Mouse (Mus musculus): Measurements from ENCODE around the gene Tmem229b. TPM values are rescaled to one million over a fixed set of nuclear protein-coding genes. Genes with fewer than 3 reads are reported as not detected.
"Not testable (repeated sequence)": the region's sequence is repeated elsewhere in the genome, so short reads cannot be mapped to it uniquely, and the experiment has no call there.

The Tmem229b gene
- polyA plus RNA-seq, 1 experiment, result 0.59 TPM

DNA sequence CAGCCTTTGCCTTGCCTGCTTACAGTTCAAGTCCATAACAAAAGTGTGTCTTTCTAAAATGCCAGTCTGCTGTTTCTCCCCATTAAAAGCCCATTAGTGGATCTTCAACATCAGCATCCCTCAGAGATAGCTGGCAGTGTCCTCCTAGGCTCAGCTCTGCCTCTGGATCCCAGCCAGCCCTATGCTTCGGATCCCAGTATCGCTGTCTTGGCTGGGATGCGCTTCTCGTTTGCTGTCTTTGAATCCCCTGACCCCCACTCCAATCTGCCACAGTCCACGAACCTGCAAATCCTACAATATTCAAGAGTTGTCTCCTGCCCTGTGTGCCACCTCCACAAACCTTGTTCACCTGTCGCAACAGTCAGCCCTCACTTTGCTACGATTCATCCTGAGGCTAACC is 36.7 kb downstream of the Tmem229b start:
- Histone ChIP-seq H3K79me2 (ENCODE audit: control insufficient read depth, insufficient read depth) (no peaks in the 10 kb centered on the region), H3K4me3 (ENCODE audit: insufficient read depth, poor library complexity, severe bottlenecking) (no peak overlapping the region), H3K36me3 (ENCODE audit: control insufficient read depth, insufficient read depth) (no peaks in the 10 kb centered on the region), H3K79me3 (ENCODE audit: low read depth) (no peaks in the 10 kb centered on the region), H3ac (ENCODE audit: control insufficient read depth, insufficient read length, low read depth) (no peak overlapping the region), H3K27me3 (ENCODE audit: control insufficient read depth, insufficient read depth, insufficient read length) (no peaks in the 10 kb centered on the region)
- TF ChIP-seq MYOD1 (IDR thresholded peaks at IDR 0.05; ENCODE audit: control insufficient read depth, insufficient read length, low read depth), result no peak
- TF ChIP-seq CTCF (IDR thresholded peaks at IDR 0.05; ENCODE audit: control insufficient read depth, insufficient read depth, insufficient read length), result no peak
- TF ChIP-seq CEBPB (IDR thresholded peaks at IDR 0.05; ENCODE audit: low read depth), result no peak
- TF ChIP-seq MAX (IDR thresholded peaks at IDR 0.05), result no peak
- no peak for TF ChIP-seq USF1 (IDR thresholded peaks at IDR 0.05; ENCODE audit: low read depth)
- TF ChIP-seq FOSL1 (IDR thresholded peaks at IDR 0.05; ENCODE audit: insufficient read depth, low read length, poor library complexity, severe bottlenecking), result no peak
- no peak for TF ChIP-seq MYOG (IDR thresholded peaks at IDR 0.05; ENCODE audit: control insufficient read depth, extremely low read depth, insufficient read length)

DNA sequence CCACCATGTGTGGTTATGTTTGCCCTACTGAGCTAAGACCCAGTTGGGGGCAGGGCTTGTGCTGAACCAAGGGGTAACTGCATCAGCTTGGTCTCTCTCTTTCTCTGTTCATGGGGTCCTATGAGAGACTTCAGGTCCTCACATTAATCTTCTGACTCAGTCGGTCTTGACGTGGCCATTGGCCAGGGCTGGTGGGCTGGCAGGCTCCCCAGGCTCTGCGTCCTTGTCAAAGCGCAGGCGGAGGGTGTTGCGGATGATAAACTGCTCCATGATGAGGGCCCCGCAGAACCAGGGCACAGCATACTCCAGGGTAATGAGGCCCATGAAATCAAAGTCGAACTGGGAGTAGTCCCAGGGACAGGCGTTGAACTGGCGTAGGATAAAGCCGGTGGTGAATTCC is 42.9 kb downstream of the Tmem229b start:
- not testable (repeated sequence) for H3K4me3 ChIP-seq (ENCODE audit: insufficient read depth, poor library complexity, severe bottlenecking); H3K27me3 ChIP-seq (ENCODE audit: control insufficient read depth, insufficient read depth, insufficient read length); H3K79me3 ChIP-seq (ENCODE audit: low read depth); H3K79me2 ChIP-seq (ENCODE audit: control insufficient read depth, insufficient read depth); H3K36me3 ChIP-seq (ENCODE audit: control insufficient read depth, insufficient read depth); H3ac ChIP-seq (ENCODE audit: control insufficient read depth, insufficient read length, low read depth)

DNA sequence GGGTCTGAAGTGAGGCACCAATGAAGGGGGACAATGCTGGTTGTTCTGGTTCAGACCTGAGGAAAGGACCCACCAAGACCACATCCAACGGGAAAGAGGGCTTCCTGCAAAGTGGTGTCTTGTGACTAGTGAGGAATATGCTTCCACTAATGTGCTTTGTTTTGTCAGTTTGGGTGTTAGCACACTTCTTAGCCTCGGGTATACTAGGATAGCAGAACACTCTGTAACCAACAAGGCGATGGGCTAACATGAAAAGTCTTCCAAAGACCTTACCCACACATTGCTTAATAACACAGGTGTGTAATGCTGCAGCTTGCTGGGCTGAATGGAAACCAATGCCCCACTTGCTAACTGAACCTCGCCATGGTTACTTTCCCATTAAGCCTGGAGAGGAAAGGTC is 51.0 kb downstream of the Tmem229b start:
- no peaks in the 10 kb centered on the region for H3K79me2 ChIP-seq (ENCODE audit: control insufficient read depth, insufficient read depth)
- H3K27me3 ChIP-seq (ENCODE audit: control insufficient read depth, insufficient read depth, insufficient read length), result no peaks in the 10 kb centered on the region
- H3ac ChIP-seq (ENCODE audit: control insufficient read depth, insufficient read length, low read depth), result no peak overlapping the region
- H3K79me3 ChIP-seq (ENCODE audit: low read depth), result no peaks in the 10 kb centered on the region
- no peak for TF ChIP-seq USF1 (IDR thresholded peaks at IDR 0.05; ENCODE audit: low read depth)
- no peak for TF ChIP-seq CEBPB (IDR thresholded peaks at IDR 0.05; ENCODE audit: low read depth)
- no peak for TF ChIP-seq FOSL1 (IDR thresholded peaks at IDR 0.05; ENCODE audit: insufficient read depth, low read length, poor library complexity, severe bottlenecking)
- TF ChIP-seq MAX (IDR thresholded peaks at IDR 0.05), result no peak
- TF ChIP-seq MYOG (IDR thresholded peaks at IDR 0.05; ENCODE audit: control insufficient read depth, extremely low read depth, insufficient read length), result no peak
- TF ChIP-seq CTCF (IDR thresholded peaks at IDR 0.05; ENCODE audit: control insufficient read depth, insufficient read depth, insufficient read length), result no peak
- TF ChIP-seq MYOD1 (IDR thresholded peaks at IDR 0.05; ENCODE audit: control insufficient read depth, insufficient read length, low read depth), result no peak
- no peak overlapping the region for H3K4me3 ChIP-seq (ENCODE audit: insufficient read depth, poor library complexity, severe bottlenecking)
- no peaks in the 10 kb centered on the region for H3K36me3 ChIP-seq (ENCODE audit: control insufficient read depth, insufficient read depth)

DNA sequence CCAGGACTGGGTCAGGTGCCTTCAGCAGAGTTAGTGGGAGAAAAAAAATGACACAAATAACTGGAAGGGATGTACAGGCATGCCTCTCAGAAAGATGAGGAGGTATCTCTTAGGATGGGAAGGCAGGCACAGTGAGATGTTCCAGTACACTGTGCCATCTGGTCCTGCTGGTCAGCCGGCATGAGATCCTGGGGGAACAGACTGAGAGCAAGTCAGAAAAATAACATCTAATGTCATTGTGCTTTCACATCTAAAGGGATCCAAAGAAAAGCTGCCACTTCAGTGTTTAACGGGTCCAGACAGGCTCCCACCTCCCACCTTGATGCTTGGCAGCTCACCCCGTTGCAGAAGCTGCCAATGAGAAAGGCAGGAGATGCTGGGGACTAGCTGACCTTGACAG is 54.9 kb downstream of the Tmem229b start:
- Histone ChIP-seq H3K79me3 (ENCODE audit: low read depth) (no peaks in the 10 kb centered on the region), H3K79me2 (ENCODE audit: control insufficient read depth, insufficient read depth) (no peaks in the 10 kb centered on the region), H3K27me3 (ENCODE audit: control insufficient read depth, insufficient read depth, insufficient read length) (no peaks in the 10 kb centered on the region), H3ac (ENCODE audit: control insufficient read depth, insufficient read length, low read depth) (no peak overlapping the region), H3K36me3 (ENCODE audit: control insufficient read depth, insufficient read depth) (no peaks in the 10 kb centered on the region), H3K4me3 (ENCODE audit: insufficient read depth, poor library complexity, severe bottlenecking) (no peak overlapping the region)
- no peak for TF ChIP-seq USF1 (IDR thresholded peaks at IDR 0.05; ENCODE audit: low read depth)
- no peak for TF ChIP-seq FOSL1 (IDR thresholded peaks at IDR 0.05; ENCODE audit: insufficient read depth, low read length, poor library complexity, severe bottlenecking)
- no peak for TF ChIP-seq MYOD1 (IDR thresholded peaks at IDR 0.05; ENCODE audit: control insufficient read depth, insufficient read length, low read depth)
- no peak for TF ChIP-seq CTCF (IDR thresholded peaks at IDR 0.05; ENCODE audit: control insufficient read depth, insufficient read depth, insufficient read length)
- TF ChIP-seq CEBPB (IDR thresholded peaks at IDR 0.05; ENCODE audit: low read depth), result no peak
- no peak for TF ChIP-seq MAX (IDR thresholded peaks at IDR 0.05)
- TF ChIP-seq MYOG (IDR thresholded peaks at IDR 0.05; ENCODE audit: control insufficient read depth, extremely low read depth, insufficient read length), result no peak

DNA sequence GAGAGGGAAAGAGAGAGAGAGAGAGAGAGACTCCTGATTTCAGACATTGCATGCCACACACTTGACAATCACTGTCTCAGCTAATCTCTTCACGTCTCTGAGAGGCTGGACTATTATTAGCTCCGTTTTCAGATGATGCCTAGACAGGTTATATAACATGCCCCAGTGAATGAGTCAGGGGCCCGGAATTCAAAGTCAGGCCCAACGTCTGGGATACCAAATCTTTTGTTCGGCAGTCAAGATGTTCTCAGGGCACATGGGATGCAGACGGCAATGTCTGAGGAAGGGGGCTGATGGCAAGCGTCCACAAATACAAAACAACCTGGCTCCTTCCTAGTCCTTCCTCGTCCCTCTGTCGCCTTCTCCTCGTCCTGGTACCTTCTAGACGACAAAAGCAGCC is 55.4 kb downstream of the Tmem229b start:
- no peak overlapping the region for H3ac ChIP-seq (ENCODE audit: control insufficient read depth, insufficient read length, low read depth)
- no peaks in the 10 kb centered on the region for H3K36me3 ChIP-seq (ENCODE audit: control insufficient read depth, insufficient read depth)
- no peaks in the 10 kb centered on the region for H3K79me3 ChIP-seq (ENCODE audit: low read depth)
- H3K27me3 ChIP-seq (ENCODE audit: control insufficient read depth, insufficient read depth, insufficient read length), result no peaks in the 10 kb centered on the region
- no peak overlapping the region for H3K4me3 ChIP-seq (ENCODE audit: insufficient read depth, poor library complexity, severe bottlenecking)
- no peaks in the 10 kb centered on the region for H3K79me2 ChIP-seq (ENCODE audit: control insufficient read depth, insufficient read depth)
- no peak for TF ChIP-seq CEBPB (IDR thresholded peaks at IDR 0.05; ENCODE audit: low read depth)

DNA sequence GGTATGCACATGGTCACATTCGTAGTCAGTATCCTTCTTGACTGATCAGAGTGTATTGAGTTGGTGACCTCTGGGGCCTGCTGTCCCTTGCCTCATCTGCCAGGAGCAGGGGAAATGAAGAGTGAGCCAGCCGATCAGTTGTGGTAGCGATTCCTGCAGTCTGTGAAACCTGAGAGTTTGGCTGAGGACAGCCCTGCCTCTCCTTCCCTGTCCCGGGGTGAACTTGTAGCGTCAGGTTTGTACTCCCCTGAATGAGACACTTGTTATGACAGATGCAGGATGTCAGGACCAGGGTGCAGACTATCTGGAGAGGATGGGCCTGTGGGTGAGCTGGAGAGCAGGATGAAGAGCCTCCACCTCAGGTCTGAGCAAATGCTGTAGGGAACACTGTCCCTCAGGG is 59.8 kb downstream of the Tmem229b start:
- Histone ChIP-seq H3ac (ENCODE audit: control insufficient read depth, insufficient read length, low read depth) (no peak overlapping the region), H3K4me3 (ENCODE audit: insufficient read depth, poor library complexity, severe bottlenecking) (no peak overlapping the region), H3K79me3 (ENCODE audit: low read depth) (no peaks in the 10 kb centered on the region), H3K79me2 (ENCODE audit: control insufficient read depth, insufficient read depth) (no peaks in the 10 kb centered on the region), H3K36me3 (ENCODE audit: control insufficient read depth, insufficient read depth) (no peaks in the 10 kb centered on the region), H3K27me3 (ENCODE audit: control insufficient read depth, insufficient read depth, insufficient read length) (peaks cover 5% of the 10 kb centered on the region)
- TF ChIP-seq USF1 (IDR thresholded peaks at IDR 0.05; ENCODE audit: low read depth) (no peak), FOSL1 (IDR thresholded peaks at IDR 0.05; ENCODE audit: insufficient read depth, low read length, poor library complexity, severe bottlenecking) (no peak), MYOD1 (IDR thresholded peaks at IDR 0.05; ENCODE audit: control insufficient read depth, insufficient read length, low read depth) (no peak), CTCF (IDR thresholded peaks at IDR 0.05; ENCODE audit: control insufficient read depth, insufficient read depth, insufficient read length) (no peak), MYOG (IDR thresholded peaks at IDR 0.05; ENCODE audit: control insufficient read depth, extremely low read depth, insufficient read length) (no peak), CEBPB (IDR thresholded peaks at IDR 0.05; ENCODE audit: low read depth) (no peak), MAX (IDR thresholded peaks at IDR 0.05) (no peak)
